Mouse (Mus musculus) heart, postnatal 4 days (tissue): ENCODE data around the gene Rfk. TPM values are rescaled to one million over a fixed set of nuclear protein-coding genes. Genes with fewer than 3 reads are reported as not detected.

ENCODE experiments used
- DNase-seq: peaks from one replicate; pipeline ENCODE4 v3.0.0; 2021
- total RNA-seq, 2 experiments: library from RNA; stranded (reverse); gene quantifications; 2 replicates each; pipeline ENCODE4 v1.2.3; 2021

Gene Rfk
- total RNA-seq: 10 to 100 TPM; 48.3 to 57.7 TPM

- peak; percentile 96 for DNase-seq
Observed at GRCm38 (mm10) chr19:17393841-17394591, at the start of gene Rfk. Rfk (plus strand) TSS chr19:17394043.

- DNase-seq: no peak
Observed at GRCm38 (mm10) chr19:17344881-17345280, 49.0 kb upstream of the Rfk start.

- DNase-seq: no peak
Observed at GRCm38 (mm10) chr19:17346716-17347474, 46.9 kb upstream of the Rfk start.

GRCm38 (mm10) chr19:17347852-17348251, 46.0 kb upstream of the Rfk start:
- DNase-seq: no peak

- DNase-seq: no peak
Observed at GRCm38 (mm10) chr19:17353727-17354126, 40.1 kb upstream of the Rfk start.

- no peak for DNase-seq
Observed at GRCm38 (mm10) chr19:17354362-17354761, 39.5 kb upstream of the Rfk start.

GRCm38 (mm10) chr19:17354797-17355196, 39.0 kb upstream of the Rfk start:
- DNase-seq: no peak

- no peak for DNase-seq
Observed at GRCm38 (mm10) chr19:17355361-17355760, 38.5 kb upstream of the Rfk start.

GRCm38 (mm10) chr19:17355950-17356867, 37.6 kb upstream of the Rfk start:
- peak; percentile 90 for DNase-seq

- no peak for DNase-seq
Observed at GRCm38 (mm10) chr19:17356932-17357331, 36.9 kb upstream of the Rfk start.

GRCm38 (mm10) chr19:17357391-17357790, 36.5 kb upstream of the Rfk start:
- peak; percentile 15 for DNase-seq

GRCm38 (mm10) chr19:17359315-17359890, 34.4 kb upstream of the Rfk start:
- DNase-seq: no peak

GRCm38 (mm10) chr19:17361181-17361580, 32.7 kb upstream of the Rfk start:
- no peak for DNase-seq

GRCm38 (mm10) chr19:17364741-17365140, 29.1 kb upstream of the Rfk start:
- DNase-seq: peak; percentile 56

GRCm38 (mm10) chr19:17366364-17367090, 27.3 kb upstream of the Rfk start:
- no peak for DNase-seq

GRCm38 (mm10) chr19:17368557-17368956, 25.3 kb upstream of the Rfk start:
- no peak for DNase-seq

- DNase-seq: no peak
Observed at GRCm38 (mm10) chr19:17369581-17369980, 24.3 kb upstream of the Rfk start.

- no peak for DNase-seq
Observed at GRCm38 (mm10) chr19:17372701-17373100, 21.1 kb upstream of the Rfk start, which contains the start of gene Gcnt1. Gcnt1 (minus strand) TSS chr19:17372844.

GRCm38 (mm10) chr19:17378845-17379244, 15.0 kb upstream of the Rfk start:
- DNase-seq: no peak

GRCm38 (mm10) chr19:17380549-17380948, 13.3 kb upstream of the Rfk start:
- DNase-seq: no peak

GRCm38 (mm10) chr19:17382807-17383397, 10.9 kb upstream of the Rfk start:
- no peak for DNase-seq
